In genomic region chr2:136349671-136350275, GRCm38 (mm10) we compare ENCODE assay signal across 25 mouse cellular contexts. TPM values are rescaled to one million over a fixed set of nuclear protein-coding genes. Genes with fewer than 3 reads are reported as not detected.
DNase-seq lines count a peak whose midpoint lies in the region; ATAC-seq lines count a peak whose summit lies in the region.
"Had no signal": no experiment of that assay in that cellular context is flagged by ENCODE, and none has a peak within 500 bp of the region (broad histone marks: within the 10 kb centered on the region; RNA-seq: fewer than 3 reads in every experiment).

No protein-coding gene starts in this region.

- no peak overlapping the region for H3K4me2 ChIP-seq in heart, embryonic 11.5 days
- H3K4me2 ChIP-seq: forebrain, embryonic 13.5 days; heart, embryonic 12.5 days; hindbrain, embryonic 14.5 days; liver, embryonic 13.5 days; lung, embryonic 15.5 days; midbrain, embryonic 13.5 days had no signal

- no peaks in the 10 kb centered on the region for H3K36me3 ChIP-seq in heart, embryonic 11.5 days (ENCODE audit: control insufficient read depth, insufficient read depth, low read length)
- H3K36me3 ChIP-seq: heart, embryonic 12.5 days; liver, embryonic 13.5 days; lung, embryonic 15.5 days; midbrain, embryonic 13.5 days had no signal

- no peaks in the 10 kb centered on the region for H3K4me1 ChIP-seq in heart, embryonic 11.5 days (ENCODE audit: control insufficient read depth, insufficient read depth, low read length)
- H3K4me1 ChIP-seq: forebrain, embryonic 13.5 days; heart, embryonic 12.5 days; liver, embryonic 13.5 days; lung, embryonic 15.5 days; megakaryocyte, embryonic 14.5 days had no signal

- H3K27ac ChIP-seq in heart, embryonic 11.5 days (ENCODE audit: low read depth, low read length) = no peak overlapping the region
- H3K27ac ChIP-seq: forebrain, embryonic 13.5 days; hindbrain, embryonic 14.5 days; liver, embryonic 13.5 days; lung, embryonic 15.5 days; midbrain, embryonic 13.5 days; stomach, postnatal 0 days had no signal

- peak; percentile 68 for DNase-seq in adrenal gland, postnatal 14 days
- DNase-seq in adrenal gland, postnatal 25 days = no peak
- DNase-seq in heart, postnatal 10 days = peak; percentile 21 to 34
- DNase-seq in kidney, postnatal 10 days = peak; percentile 13
- no peak for DNase-seq in kidney, adult 11 months
- peak; percentile 36 for DNase-seq in brain, adult 2 months (ENCODE audit: low read depth, low spot score)
- DNase-seq: cerebellum, adult 11-12 months; gastrocnemius, postnatal 36 days; kidney, adult 9 months; liver, embryonic 13.5 days; lung, postnatal 36 days; right cerebral cortex, postnatal 14 days had no signal

- intact Hi-C loops in heart, postnatal 10 days (cut with DNase I) = no loop called here

- no peaks in the 10 kb centered on the region for H3K27me3 ChIP-seq in heart, embryonic 11.5 days (ENCODE audit: control insufficient read depth, insufficient read depth, low read length)
- H3K27me3 ChIP-seq: forebrain, embryonic 13.5 days; heart, embryonic 12.5 days; liver, embryonic 13.5 days; lung, embryonic 15.5 days; megakaryocyte, embryonic 14.5 days; midbrain, embryonic 13.5 days had no signal

- H3K4me3 ChIP-seq in heart, embryonic 11.5 days (ENCODE audit: low read depth, low read length) = no peak overlapping the region
- H3K4me3 ChIP-seq: forebrain, embryonic 13.5 days; heart, embryonic 12.5 days; liver, embryonic 13.5 days; lung, embryonic 15.5 days; megakaryocyte, embryonic 14.5 days; midbrain, embryonic 13.5 days had no signal

- 63% methylated on average over 8 of the region's 8 CpGs for whole genome bisulfite sequencing in heart, embryonic 11.5 days (ENCODE audit: insufficient replicate concordance)

- no peaks in the 10 kb centered on the region for H3K9me3 ChIP-seq in heart, embryonic 11.5 days (replicated peaks; ENCODE audit: control insufficient read depth, low read length)
- H3K9me3 ChIP-seq: forebrain, embryonic 13.5 days; heart, embryonic 12.5 days; liver, embryonic 13.5 days; lung, embryonic 15.5 days; megakaryocyte, embryonic 14.5 days; midbrain, embryonic 13.5 days had no signal

- no peak overlapping the region for H3K9ac ChIP-seq in heart, embryonic 11.5 days (ENCODE audit: low read depth, low read length)
- H3K9ac ChIP-seq: forebrain, embryonic 13.5 days; heart, embryonic 12.5 days; hindbrain, embryonic 14.5 days; liver, embryonic 13.5 days; lung, embryonic 15.5 days; midbrain, embryonic 13.5 days had no signal

- ATAC-seq in heart, embryonic 11.5 days (replicated peaks; ENCODE audit: insufficient number of reproducible peaks, low FRiP score, low TSS enrichment) = no peak
- ATAC-seq: CD4-positive, CD25-positive, alpha-beta regulatory T cell, adult 4 months; forebrain, embryonic 13.5 days; inflammation-experienced regulatory T-cells, adult 6 months; midbrain, embryonic 13.5 days had no signal

RNA-seq across cellular contexts. Expression of gene Pak7, which starts 38.0 kb away (rescaled TPM):
- total RNA-seq in adrenal gland, postnatal 14 days (2021) = 0.15 TPM in 1 of 2 replicates, not detected in the other
- total RNA-seq in adrenal gland, postnatal 25 days (2021) = 0.12 TPM in 1 of 2 replicates, not detected in the other
- under 1 TPM; 0.07 to 0.15 TPM for total RNA-seq in heart, postnatal 10 days (2021)
- 0.70 and 0.87 TPM in 2 replicates for polyA plus RNA-seq in heart, embryonic 11.5 days (2014; fragmentation: Nextera tagmentation; extraction: Ambion mirVana)
- total RNA-seq: gastrocnemius, adult 18-20 months; gastrocnemius, postnatal 36 days; neutrophil, adult 5-6 weeks had no signal
- polyA plus RNA-seq: CD4-positive, CD25-positive, alpha-beta regulatory T cell, adult 4 months; inflammation-experienced regulatory T-cells, adult 6 months; thymus, postnatal 0 days had no signal

Comparison
In these comparisons a context has a peak if more than half of its experiments do, and no peak if none do; other contexts are left out.
1. DNase-seq: peak in adrenal gland, postnatal 14 days (single experiment), heart, postnatal 10 days (2 of 2), kidney, postnatal 10 days (single experiment) and brain, adult 2 months (single experiment); none in adrenal gland, postnatal 25 days (single experiment) and kidney, adult 11 months (single experiment).